Mouse (Mus musculus) intestine, embryonic 14.5 days (tissue): ENCODE data around the gene Foxe3. TPM values are rescaled to one million over a fixed set of nuclear protein-coding genes. Genes with fewer than 3 reads are reported as not detected.

Source experiments
- polyA plus RNA-seq: library from polyadenylated mRNA; unstranded; fragments of >200 nt; fragmentation: Nextera tagmentation; extraction: Ambion mirVana; gene quantifications from 2 replicates; pipeline ENCODE4 v1.2.1, GENCODE M21; 2014

Gene Foxe3
- polyA plus RNA-seq, 1 experiment from 2014 or later, result not detected

Other genes starting within 250 kb of the Foxe3 start
- not detected in 2 replicates for gene Gm12830, start 104.3 kb downstream of the Foxe3 start, polyA plus RNA-seq
- gene Foxd2, start 17.1 kb downstream of the Foxe3 start, polyA plus RNA-seq, result 0.14 and 0.28 TPM in 2 replicates
- 98.0 and 98.9 TPM in 2 replicates for gene Cmpk1, start 61.2 kb upstream of the Foxe3 start, polyA plus RNA-seq
- 17.6 and 18.1 TPM in 2 replicates for gene Stil, start 74.1 kb upstream of the Foxe3 start, polyA plus RNA-seq
- 0.96 and 1.1 TPM in 2 replicates for gene Tal1, start 130.4 kb upstream of the Foxe3 start, polyA plus RNA-seq
- 41.8 and 50.5 TPM in 2 replicates for gene Pdzk1ip1, start 162.7 kb upstream of the Foxe3 start, polyA plus RNA-seq
- 0.52 and 0.62 TPM in 2 replicates for gene Cyp4x1, start 208.3 kb upstream of the Foxe3 start, polyA plus RNA-seq